Mouse (Mus musculus) heart, postnatal 14 days (tissue): ENCODE data around the gene Ciapin1. TPM values are rescaled to one million over a fixed set of nuclear protein-coding genes. Genes with fewer than 3 reads are reported as not detected.
"Not testable (repeated sequence)": the region's sequence is repeated elsewhere in the genome, so short reads cannot be mapped to it uniquely, and the experiment has no call there.

Experiments used
- DNase-seq, 2 experiments: peaks; one replicate each; pipeline ENCODE4 v3.0.0; 2021 to 2022
- intact Hi-C: fragments of 180-260 bp; cut with DNase I; formaldehyde crosslinking; loops from one replicate; pipeline ENCODE4 v1.15.1; 2025
- total RNA-seq, 2 experiments: library from RNA; stranded (reverse); gene quantifications; 2 replicates each; pipeline ENCODE4 v1.2.3; 2021

The Ciapin1 gene
- total RNA-seq, 2 experiments from 2014 or later = 76.8 to 92.4 TPM

GRCm38 (mm10) chr8:94861352-94861910 is 23.3 kb upstream of the Ciapin1 start:
- intact Hi-C loops = no loop called here
- DNase-seq = peak; percentile 70 to 82

- intact Hi-C loops = no loop called here
- DNase-seq = peak; percentile 94 to 96
These were observed 19.4 kb upstream of the Ciapin1 start, which contains the start of gene Polr2c for GRCm38 (mm10) chr8:94857346-94858173. Polr2c (plus strand) TSS chr8:94857450.

GRCm38 (mm10) chr8:94857011-94857345 is 18.8 kb upstream of the Ciapin1 start:
- DNase-seq = no peak
- intact Hi-C loops = no loop called here

GRCm38 (mm10) chr8:94854761-94855160 is 16.6 kb upstream of the Ciapin1 start:
- DNase-seq, intact Hi-C loops: not testable (repeated sequence)

GRCm38 (mm10) chr8:94850049-94850448 is 11.9 kb upstream of the Ciapin1 start:
- no peak for DNase-seq
- intact Hi-C loops = no loop called here

GRCm38 (mm10) chr8:94841183-94841582 is 3.0 kb upstream of the Ciapin1 start:
- intact Hi-C loops = no loop called here
- DNase-seq = no peak

GRCm38 (mm10) chr8:94838600-94838999 is 442 bp upstream of the Ciapin1 start:
- intact Hi-C loops = no loop called here
- DNase-seq = peak; percentile 82 to 86

- no peak for DNase-seq
- intact Hi-C loops = no loop called here
These were observed 1.5 kb downstream of the Ciapin1 start for GRCm38 (mm10) chr8:94836456-94837240.

- DNase-seq, intact Hi-C loops: not testable (repeated sequence)
These were observed 2.4 kb downstream of the Ciapin1 start for GRCm38 (mm10) chr8:94835751-94836150.

- DNase-seq, intact Hi-C loops: not testable (repeated sequence)
These were observed 4.2 kb downstream of the Ciapin1 start for GRCm38 (mm10) chr8:94833901-94834405.

GRCm38 (mm10) chr8:94828284-94828683 is 9.9 kb downstream of the Ciapin1 start:
- intact Hi-C loops = no loop called here
- no peak for DNase-seq

GRCm38 (mm10) chr8:94826210-94826609 is 11.9 kb downstream of the Ciapin1 start:
- DNase-seq = no peak
- intact Hi-C loops = no loop called here

GRCm38 (mm10) chr8:94825170-94825569 is 13.0 kb downstream of the Ciapin1 start:
- intact Hi-C loops = no loop called here
- DNase-seq = no peak

GRCm38 (mm10) chr8:94822637-94823560 is 15.3 kb downstream of the Ciapin1 start:
- intact Hi-C loops = loop anchor here (2.0 kb wide), 1 partner anchor 86 kb away; no protein-coding TSS in a partner anchor
- DNase-seq = peak; percentile 63 to 76

- no peak for DNase-seq
- intact Hi-C loops = no loop called here
These were observed 16.8 kb downstream of the Ciapin1 start for GRCm38 (mm10) chr8:94821381-94821780.

- no peak for DNase-seq
- intact Hi-C loops = no loop called here
These were observed 17.6 kb downstream of the Ciapin1 start for GRCm38 (mm10) chr8:94820553-94820952.

GRCm38 (mm10) chr8:94819671-94820179 is 18.4 kb downstream of the Ciapin1 start:
- intact Hi-C loops = loop anchor here (10.0 kb wide), 2 partner anchors 295 to 325 kb away; no protein-coding TSS in a partner anchor
- DNase-seq = no peak

- intact Hi-C loops = loop anchor here (10.0 kb wide), 2 partner anchors 293 to 323 kb away; no protein-coding TSS in a partner anchor
- no peak for DNase-seq
These were observed 20.2 kb downstream of the Ciapin1 start for GRCm38 (mm10) chr8:94817933-94818332.

GRCm38 (mm10) chr8:94814556-94814955 is 23.6 kb downstream of the Ciapin1 start:
- intact Hi-C loops = loop anchor here (2.0 to 10.0 kb wide), 4 partner anchors 94 to 320 kb away; no protein-coding TSS in a partner anchor
- peak in 1 of 2 experiments; percentile 42 for DNase-seq
